Mouse (Mus musculus): ENCODE data around the gene Fibp. TPM values are rescaled to one million over a fixed set of nuclear protein-coding genes. Genes with fewer than 3 reads are reported as not detected.
A peak's percentile ranks its signal among the peaks of the same experiment; 100 is the strongest.

Gene Fibp
- polyA plus RNA-seq, 1 experiment from 2014 or later: 105 TPM

GRCm38 (mm10) chr19:5421784-5422183, 38.6 kb upstream of the Fibp start:
- Histone ChIP-seq H3K27ac (replicated peaks; ENCODE audit: low read depth, low read length) (no peak overlapping the region), H3K9ac (replicated peaks; ENCODE audit: low read length) (no peak overlapping the region), H3K4me3 (ENCODE audit: low read depth, low read length) (no peak overlapping the region), H3K27me3 (ENCODE audit: control insufficient read depth, insufficient read depth, low read length) (no peaks in the 10 kb centered on the region), H3K36me3 (replicated peaks; ENCODE audit: control insufficient read depth, insufficient read depth, low read depth, low read length) (peaks cover 6% of the 10 kb centered on the region), H3K9me3 (replicated peaks; ENCODE audit: control insufficient read depth, low read length) (no peaks in the 10 kb centered on the region), H3K4me2 (ENCODE audit: low read depth, low read length) (no peak overlapping the region), H3K4me1 (ENCODE audit: control insufficient read depth, insufficient read depth, low read length) (peaks cover 13% of the 10 kb centered on the region)
- DNase-seq (ENCODE audit: low spot score): no peak
- no peak for ATAC-seq (replicated peaks; ENCODE audit: insufficient number of reproducible peaks, low FRiP score, low TSS enrichment, low read depth)
- WGBS: 92% methylated on average over 5 of the region's 5 CpGs

DNA sequence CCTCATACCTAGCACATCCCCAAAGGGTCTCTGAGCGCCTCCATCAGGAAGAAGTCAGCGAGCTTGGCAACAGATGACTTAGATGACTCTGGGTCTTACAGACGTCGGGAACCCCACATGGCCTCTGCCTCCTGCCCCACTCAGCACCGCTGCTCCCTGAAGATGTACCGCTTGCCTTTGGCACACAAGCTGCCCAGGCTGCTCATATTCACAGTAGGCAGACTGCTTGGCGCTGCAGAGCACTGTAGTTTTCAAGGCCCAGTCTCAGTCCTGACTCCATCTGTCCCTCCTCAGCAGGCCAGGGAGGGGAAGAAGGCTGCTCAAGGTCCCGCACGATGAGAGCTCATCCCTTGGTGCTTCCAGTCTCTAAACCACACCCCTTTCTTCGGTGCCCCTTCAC, 38.1 kb upstream of the Fibp start:
- Histone ChIP-seq H3K9ac (replicated peaks; ENCODE audit: low read length) (no peak overlapping the region), H3K4me2 (ENCODE audit: low read depth, low read length) (no peak overlapping the region), H3K4me3 (ENCODE audit: low read depth, low read length) (no peak overlapping the region), H3K36me3 (replicated peaks; ENCODE audit: control insufficient read depth, insufficient read depth, low read depth, low read length) (peaks cover 6% of the 10 kb centered on the region), H3K9me3 (replicated peaks; ENCODE audit: control insufficient read depth, low read length) (no peaks in the 10 kb centered on the region), H3K27ac (replicated peaks; ENCODE audit: low read depth, low read length) (no peak overlapping the region), H3K27me3 (ENCODE audit: control insufficient read depth, insufficient read depth, low read length) (no peaks in the 10 kb centered on the region), H3K4me1 (ENCODE audit: control insufficient read depth, insufficient read depth, low read length) (peaks cover 13% of the 10 kb centered on the region)
- ATAC-seq (replicated peaks; ENCODE audit: insufficient number of reproducible peaks, low FRiP score, low TSS enrichment, low read depth): no peak
- DNase-seq (ENCODE audit: low spot score): no peak
- 88% methylated on average over 10 of the region's 10 CpGs for WGBS

DNA sequence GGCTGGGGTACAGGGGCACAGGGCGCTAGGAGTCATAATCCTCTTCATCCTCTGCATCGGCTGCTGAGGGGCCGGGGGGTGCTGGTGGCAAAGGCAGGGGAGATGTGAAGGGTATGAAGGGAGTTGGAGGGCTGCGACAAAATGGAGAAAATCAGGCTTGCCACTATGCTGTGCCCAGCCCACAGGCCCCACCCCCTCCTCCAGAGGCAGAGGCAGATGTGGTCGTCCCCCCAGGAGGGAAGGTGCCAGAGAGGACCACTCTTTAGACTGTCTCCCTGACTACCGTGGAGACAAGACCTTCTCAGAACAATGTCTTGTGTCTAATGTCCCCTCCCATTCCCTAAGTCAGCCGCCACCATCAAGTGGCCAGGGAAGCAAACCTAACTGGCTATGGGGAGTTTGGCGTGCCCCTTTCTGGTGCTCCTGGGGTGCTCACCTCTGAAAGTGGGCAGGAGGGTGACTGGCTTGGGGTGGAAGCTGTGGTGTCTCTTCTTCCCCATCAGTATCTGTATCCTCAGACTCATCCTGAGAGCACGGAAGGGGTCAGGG, 37.4 kb upstream of the Fibp start:
- H3K4me3 ChIP-seq (ENCODE audit: low read depth, low read length): no peak overlapping the region
- ATAC-seq (replicated peaks; ENCODE audit: insufficient number of reproducible peaks, low FRiP score, low TSS enrichment, low read depth) (no peak), DNase-seq (ENCODE audit: low spot score) (no peak)
- no peaks in the 10 kb centered on the region for H3K27me3 ChIP-seq (ENCODE audit: control insufficient read depth, insufficient read depth, low read length)
- WGBS: 80% methylated on average over 9 of the region's 9 CpGs
- peak overlapping the region; percentile 94; the same call in 1 of the 2 replicates for H3K9ac ChIP-seq (replicated peaks; ENCODE audit: low read length)
- H3K9me3 ChIP-seq (replicated peaks; ENCODE audit: control insufficient read depth, low read length): no peaks in the 10 kb centered on the region
- no peak overlapping the region for H3K27ac ChIP-seq (replicated peaks; ENCODE audit: low read depth, low read length)
- peak overlapping the region; percentile 84 for H3K4me2 ChIP-seq (ENCODE audit: low read depth, low read length)
- peaks cover 6% of the 10 kb centered on the region for H3K36me3 ChIP-seq (replicated peaks; ENCODE audit: control insufficient read depth, insufficient read depth, low read depth, low read length)
- H3K4me1 ChIP-seq (ENCODE audit: control insufficient read depth, insufficient read depth, low read length): peaks cover 13% of the 10 kb centered on the region

DNA sequence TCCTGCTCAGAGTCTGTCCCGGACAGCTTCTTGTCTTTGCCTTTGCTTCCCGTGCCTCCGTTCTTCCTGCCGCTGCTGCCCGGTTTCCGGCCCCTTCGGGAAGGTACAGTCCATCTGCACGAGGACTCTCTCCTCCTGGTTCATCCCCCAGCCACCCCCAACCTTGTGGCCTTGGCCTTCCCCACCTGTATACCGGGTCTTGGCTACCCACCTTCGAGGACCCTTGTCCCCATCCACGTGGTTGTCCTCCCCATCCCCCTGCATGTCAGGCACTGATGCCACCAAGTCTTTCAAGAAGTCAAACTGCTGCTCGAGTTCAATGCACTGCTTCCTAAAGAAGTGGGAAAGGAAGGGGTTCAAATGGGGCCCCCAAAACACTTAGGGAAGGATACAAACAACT, 36.9 kb upstream of the Fibp start:
- ATAC-seq (replicated peaks; ENCODE audit: insufficient number of reproducible peaks, low FRiP score, low TSS enrichment, low read depth) (no peak), DNase-seq (ENCODE audit: low spot score) (no peak)
- Histone ChIP-seq H3K27me3 (ENCODE audit: control insufficient read depth, insufficient read depth, low read length) (no peaks in the 10 kb centered on the region), H3K9me3 (replicated peaks; ENCODE audit: control insufficient read depth, low read length) (no peaks in the 10 kb centered on the region), H3K36me3 (replicated peaks; ENCODE audit: control insufficient read depth, insufficient read depth, low read depth, low read length) (peaks cover 6% of the 10 kb centered on the region), H3K4me2 (ENCODE audit: low read depth, low read length) (peak overlapping the region; percentile 84), H3K9ac (replicated peaks; ENCODE audit: low read length) (peak overlapping the region; percentile 94), H3K4me1 (ENCODE audit: control insufficient read depth, insufficient read depth, low read length) (peaks cover 13% of the 10 kb centered on the region), H3K4me3 (ENCODE audit: low read depth, low read length) (peak overlapping the region; percentile 76), H3K27ac (replicated peaks; ENCODE audit: low read depth, low read length) (no peak overlapping the region)
- 63% methylated on average over 12 of the region's 12 CpGs for WGBS

DNA sequence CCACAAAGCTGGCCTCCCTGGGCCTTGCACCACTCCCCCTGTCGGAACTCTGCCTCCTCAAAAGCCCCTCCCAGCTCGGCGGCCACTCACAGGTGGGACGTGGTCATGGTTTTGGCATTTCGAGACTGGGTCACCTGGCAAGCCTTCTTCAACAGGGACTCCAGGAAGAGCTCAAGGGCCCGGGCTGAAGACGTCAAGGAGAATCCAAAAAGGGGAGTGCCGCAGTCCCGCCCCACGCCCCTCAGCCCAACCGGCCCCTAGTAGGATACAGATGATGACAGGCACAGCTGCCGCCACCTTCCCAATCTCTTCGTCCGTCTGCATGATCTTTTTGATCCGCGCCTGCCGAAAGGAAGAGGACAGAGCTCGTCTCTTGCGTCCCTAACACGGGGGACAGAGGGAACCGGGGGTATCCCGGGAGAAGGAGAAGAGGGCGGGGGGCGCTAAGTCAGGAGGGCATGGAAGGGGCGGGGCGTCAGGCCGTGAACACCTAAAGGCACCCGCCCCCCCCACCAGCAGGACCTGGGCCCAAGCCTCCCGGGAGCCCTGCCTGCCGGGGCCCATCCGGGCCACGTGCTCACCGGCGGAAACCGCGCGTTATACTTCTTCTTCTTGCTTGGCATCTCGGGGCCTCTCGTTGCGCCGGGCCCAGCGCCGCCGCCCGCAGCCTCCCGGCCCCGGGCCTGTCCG, 36.2 kb upstream of the Fibp start:
- Histone ChIP-seq H3K4me2 (ENCODE audit: low read depth, low read length) (peak overlapping the region; percentile 84), H3K9ac (replicated peaks; ENCODE audit: low read length) (peak overlapping the region; percentile 94), H3K36me3 (replicated peaks; ENCODE audit: control insufficient read depth, insufficient read depth, low read depth, low read length) (peaks cover 6% of the 10 kb centered on the region), H3K4me1 (ENCODE audit: control insufficient read depth, insufficient read depth, low read length) (peaks cover 13% of the 10 kb centered on the region), H3K27ac (replicated peaks; ENCODE audit: low read depth, low read length) (peak overlapping the region; percentile 86), H3K4me3 (ENCODE audit: low read depth, low read length) (peak overlapping the region; percentile 76), H3K27me3 (ENCODE audit: control insufficient read depth, insufficient read depth, low read length) (no peaks in the 10 kb centered on the region), H3K9me3 (replicated peaks; ENCODE audit: control insufficient read depth, low read length) (no peaks in the 10 kb centered on the region)
- under 1% methylated on average over 32 of the region's 48 CpGs for WGBS
- peak; percentile 67 for ATAC-seq (replicated peaks; ENCODE audit: insufficient number of reproducible peaks, low FRiP score, low TSS enrichment, low read depth)
- peak; percentile 79 for DNase-seq (ENCODE audit: low spot score)

DNA sequence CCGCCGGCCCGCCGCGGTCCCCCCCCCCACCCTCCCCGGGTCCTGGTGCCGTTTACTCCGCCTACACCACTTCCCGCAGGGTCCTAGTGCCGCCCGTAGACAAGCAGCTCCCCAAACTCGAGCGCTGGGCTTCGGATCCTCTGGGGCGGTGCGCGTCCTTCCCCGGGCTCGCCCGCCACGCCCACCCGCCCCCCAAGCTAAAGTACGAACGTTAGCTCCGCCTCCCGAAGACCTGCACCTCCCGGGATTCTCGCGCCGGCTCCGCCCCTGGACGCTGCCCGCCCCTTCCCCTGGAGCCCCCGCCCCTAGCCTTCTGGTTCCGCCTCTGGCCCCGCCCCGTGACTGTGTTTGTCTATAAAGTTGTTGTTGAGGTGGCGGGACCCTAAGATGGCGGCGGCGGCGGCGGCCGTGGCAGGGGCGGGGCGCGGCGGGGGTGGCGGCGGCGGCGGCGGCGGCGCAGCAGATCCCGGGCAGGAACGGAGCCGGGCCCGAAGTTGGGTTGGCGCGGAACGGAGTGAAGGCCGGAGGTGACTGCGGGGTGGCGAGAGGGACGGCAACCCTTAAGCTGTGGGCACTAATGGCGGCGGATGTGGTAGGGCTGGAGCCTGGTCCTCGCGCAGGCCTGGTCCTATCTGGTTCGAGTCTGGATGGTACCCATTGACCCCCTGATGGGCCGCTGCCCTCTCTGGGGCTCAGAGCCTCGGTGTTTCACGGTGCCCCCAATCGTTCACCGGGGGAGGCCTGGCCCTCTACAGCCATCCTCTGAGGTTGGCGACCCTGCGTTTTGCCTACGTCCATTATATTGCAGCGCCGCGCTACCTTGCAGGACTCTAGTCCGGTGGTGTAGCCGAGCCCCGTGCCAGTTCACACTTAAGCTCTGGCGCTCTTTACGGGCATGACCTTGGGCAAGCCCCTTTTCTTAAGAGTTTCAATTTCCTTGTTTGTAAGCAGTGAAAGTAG, 35.4 kb upstream of the Fibp start, which contains the start of the genes Drap1 and AI837181:
Drap1 (minus strand) TSS at position 198 of the 960 bp plus-strand sequence.
AI837181 (plus strand) TSS at position 363 of the 960 bp plus-strand sequence.
- ATAC-seq (replicated peaks; ENCODE audit: insufficient number of reproducible peaks, low FRiP score, low TSS enrichment, low read depth): peak; percentile 88
- H3K27me3 ChIP-seq (ENCODE audit: control insufficient read depth, insufficient read depth, low read length): no peaks in the 10 kb centered on the region
- WGBS: under 1% methylated on average over 63 of the region's 87 CpGs

DNA sequence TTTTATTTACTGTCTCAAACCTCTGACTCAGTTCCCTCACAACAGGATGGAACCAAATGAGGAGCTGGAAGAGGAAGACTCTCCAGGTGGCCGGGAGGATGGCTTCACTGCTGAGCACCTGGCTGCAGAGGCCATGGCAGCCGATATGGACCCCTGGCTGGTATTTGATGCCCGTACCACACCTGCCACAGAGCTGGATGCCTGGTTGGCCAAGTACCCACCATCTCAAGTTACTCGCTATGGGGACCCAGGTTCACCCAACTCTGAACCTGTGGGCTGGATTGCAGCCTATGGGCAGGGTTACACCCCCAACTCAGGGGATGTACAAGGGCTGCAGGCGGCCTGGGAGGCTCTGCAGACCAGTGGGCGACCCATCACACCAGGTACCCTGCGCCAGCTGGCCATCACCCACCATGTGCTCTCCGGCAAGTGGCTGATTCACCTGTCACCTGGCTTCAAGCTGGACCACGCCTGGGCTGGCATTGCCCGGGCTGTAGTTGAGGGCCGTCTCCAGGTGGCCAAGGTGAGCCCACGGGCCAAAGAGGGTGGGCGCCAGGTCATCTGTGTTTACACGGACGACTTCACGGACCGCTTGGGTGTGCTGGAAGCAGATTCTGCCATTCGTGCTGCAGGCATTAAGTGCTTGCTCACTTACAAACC, 34.4 kb upstream of the Fibp start:
- DNase-seq (ENCODE audit: low spot score) (no peak), ATAC-seq (replicated peaks; ENCODE audit: insufficient number of reproducible peaks, low FRiP score, low TSS enrichment, low read depth) (no peak)
- WGBS: 90% methylated on average over 18 of the region's 18 CpGs
- Histone ChIP-seq H3K27ac (replicated peaks; ENCODE audit: low read depth, low read length) (no peak overlapping the region), H3K36me3 (replicated peaks; ENCODE audit: control insufficient read depth, insufficient read depth, low read depth, low read length) (peaks cover 6% of the 10 kb centered on the region), H3K9me3 (replicated peaks; ENCODE audit: control insufficient read depth, low read length) (no peaks in the 10 kb centered on the region), H3K27me3 (ENCODE audit: control insufficient read depth, insufficient read depth, low read length) (no peaks in the 10 kb centered on the region), H3K9ac (replicated peaks; ENCODE audit: low read length) (peak overlapping the region; percentile 94), H3K4me2 (ENCODE audit: low read depth, low read length) (peak overlapping the region; percentile 82), H3K4me1 (ENCODE audit: control insufficient read depth, insufficient read depth, low read length) (peaks cover 13% of the 10 kb centered on the region), H3K4me3 (ENCODE audit: low read depth, low read length) (peak overlapping the region; percentile 76)

More for the DNA sequence above, 35.4 kb upstream of the Fibp start, which contains the start of the genes Drap1 and AI837181:
- Histone ChIP-seq H3K36me3 (replicated peaks; ENCODE audit: control insufficient read depth, insufficient read depth, low read depth, low read length) (peaks cover 6% of the 10 kb centered on the region), H3K4me3 (ENCODE audit: low read depth, low read length) (peak within 1 kb of the TSS; percentile 76), H3K9me3 (replicated peaks; ENCODE audit: control insufficient read depth, low read length) (no peaks in the 10 kb centered on the region), H3K9ac (replicated peaks; ENCODE audit: low read length) (peak within 1 kb of the TSS; percentile 94), H3K4me2 (ENCODE audit: low read depth, low read length) (peak within 1 kb of the TSS; percentile 84), H3K27ac (replicated peaks; ENCODE audit: low read depth, low read length) (peak within 1 kb of the TSS; percentile 86), H3K4me1 (ENCODE audit: control insufficient read depth, insufficient read depth, low read length) (peaks cover 13% of the 10 kb centered on the region)
- DNase-seq (ENCODE audit: low spot score): peak; percentile 97

Measured in embryonic facial prominence, embryonic 11.5 days (tissue).